24 mouse cellular contexts compared by ENCODE assay signal in genomic region chr10:61621681-61622080, GRCm38 (mm10). TPM values are rescaled to one million over a fixed set of nuclear protein-coding genes. Genes with fewer than 3 reads are reported as not detected.
DNase-seq lines count a peak whose midpoint lies in the region; ATAC-seq and TF ChIP-seq lines count a peak whose summit lies in the region.
"Had no signal": no experiment of that assay in that cellular context is flagged by ENCODE, and none has a peak within 500 bp of the region (broad histone marks: within the 10 kb centered on the region; RNA-seq: fewer than 3 reads in every experiment).

No protein-coding gene starts in this region.

- H3K27me3 ChIP-seq in forebrain, embryonic 14.5 days (replicated peaks; ENCODE audit: control insufficient read depth, insufficient read depth, low read length): peaks cover 15% of the 10 kb centered on the region
- peaks cover 46% of the 10 kb centered on the region for H3K27me3 ChIP-seq in forebrain, embryonic 13.5 days
- peaks cover 6% of the 10 kb centered on the region for H3K27me3 ChIP-seq in liver, adult 2 months (ENCODE audit: control insufficient read depth, insufficient read depth, low read length)
- H3K27me3 ChIP-seq in liver, embryonic 12.5 days (replicated peaks): peaks cover 32% of the 10 kb centered on the region
- H3K27me3 ChIP-seq in limb, embryonic 10.5 days (ENCODE audit: low read depth, poor library complexity, severe bottlenecking): peaks cover 39% of the 10 kb centered on the region

- WGBS in forebrain, embryonic 14.5 days: 21% methylated on average over 9 of the region's 9 CpGs
- WGBS in forebrain, embryonic 13.5 days: 29% methylated on average over 9 of the region's 9 CpGs
- 34% methylated on average over 9 of the region's 9 CpGs for WGBS in liver, adult 2 months
- WGBS in liver, embryonic 12.5 days (ENCODE audit: insufficient replicate concordance): 48% methylated on average over 9 of the region's 9 CpGs
- WGBS in limb, embryonic 10.5 days: 54% methylated on average over 9 of the region's 9 CpGs

- H3K9me3 ChIP-seq in forebrain, embryonic 14.5 days (replicated peaks; ENCODE audit: control insufficient read depth, low read length): no peaks in the 10 kb centered on the region; the same call in 1 of the 2 replicates
- no peaks in the 10 kb centered on the region for H3K9me3 ChIP-seq in forebrain, embryonic 13.5 days (replicated peaks)
- no peaks in the 10 kb centered on the region for H3K9me3 ChIP-seq in liver, embryonic 12.5 days (replicated peaks)
- no peaks in the 10 kb centered on the region for H3K9me3 ChIP-seq in limb, embryonic 10.5 days (replicated peaks)
- H3K9me3 ChIP-seq: heart, embryonic 10.5 days had no signal

- peak; percentile 20 for DNase-seq in forebrain, embryonic 14.5 days (ENCODE audit: low spot score)
- peak; percentile 78 for DNase-seq in liver, adult 2 months (ENCODE audit: extremely low read depth, low read depth, low spot score)
- DNase-seq in A20 (ENCODE audit: low read depth, low spot score): peak; percentile 72
- peak; percentile 10 to 15 for DNase-seq in layer of hippocampus, postnatal 36 days
- DNase-seq in heart, adult 18-20 months: no peak
- no peak for DNase-seq in limb, embryonic 10.5 days (ENCODE audit: low spot score)
- DNase-seq: adrenal gland, postnatal 25 days; cerebellum, adult 18-20 months; kidney, adult 8-10 months; kidney, postnatal 25 days; liver; lung, adult 18-20 months; lung, postnatal 36 days; right cerebral cortex, postnatal 4 days; thymus, postnatal 25 days had no signal

- H3K9ac ChIP-seq in forebrain, embryonic 14.5 days (ENCODE audit: low read length): no peak overlapping the region
- no peak overlapping the region for H3K9ac ChIP-seq in forebrain, embryonic 13.5 days
- no peak overlapping the region for H3K9ac ChIP-seq in liver, adult 2 months (ENCODE audit: low read depth, low read length)
- no peak overlapping the region for H3K9ac ChIP-seq in liver, embryonic 12.5 days
- H3K9ac ChIP-seq: hindbrain, embryonic 12.5 days had no signal

- H3K27ac ChIP-seq in forebrain, embryonic 14.5 days (ENCODE audit: low read depth, low read length): no peak overlapping the region
- no peak overlapping the region for H3K27ac ChIP-seq in forebrain, embryonic 13.5 days
- no peak overlapping the region for H3K27ac ChIP-seq in liver, adult 2 months (replicated peaks; ENCODE audit: insufficient read depth, low read depth, low read length)
- H3K27ac ChIP-seq in liver, embryonic 12.5 days: no peak overlapping the region
- no peak overlapping the region for H3K27ac ChIP-seq in limb, embryonic 10.5 days
- H3K27ac ChIP-seq: embryonic facial prominence, embryonic 10.5 days; heart, embryonic 10.5 days; hindbrain, embryonic 12.5 days had no signal

- no peak overlapping the region for H3K4me3 ChIP-seq in forebrain, embryonic 14.5 days (ENCODE audit: low read depth, low read length)
- H3K4me3 ChIP-seq in forebrain, embryonic 13.5 days: no peak overlapping the region
- no peak overlapping the region for H3K4me3 ChIP-seq in liver, adult 2 months (ENCODE audit: insufficient read depth, low read depth, low read length)
- no peak overlapping the region for H3K4me3 ChIP-seq in liver, embryonic 12.5 days
- H3K4me3 ChIP-seq in limb, embryonic 10.5 days: no peak overlapping the region
- H3K4me3 ChIP-seq: embryonic facial prominence, embryonic 10.5 days; heart, embryonic 10.5 days; hindbrain, embryonic 12.5 days; myocyte had no signal

- H3K4me2 ChIP-seq in forebrain, embryonic 14.5 days (ENCODE audit: low read length): no peak overlapping the region
- H3K4me2 ChIP-seq in forebrain, embryonic 13.5 days: no peak overlapping the region
- no peak overlapping the region for H3K4me2 ChIP-seq in liver, embryonic 12.5 days
- H3K4me2 ChIP-seq: hindbrain, embryonic 12.5 days had no signal

- H3K36me3 ChIP-seq in forebrain, embryonic 14.5 days (ENCODE audit: control insufficient read depth, insufficient read depth, low read length): no peaks in the 10 kb centered on the region
- no peaks in the 10 kb centered on the region for H3K36me3 ChIP-seq in forebrain, embryonic 13.5 days (ENCODE audit: poor library complexity, severe bottlenecking)
- no peaks in the 10 kb centered on the region for H3K36me3 ChIP-seq in liver, adult 2 months (ENCODE audit: control insufficient read depth, insufficient read depth, low read length)
- H3K36me3 ChIP-seq in liver, embryonic 12.5 days: no peaks in the 10 kb centered on the region
- no peaks in the 10 kb centered on the region for H3K36me3 ChIP-seq in limb, embryonic 10.5 days
- H3K36me3 ChIP-seq: embryonic facial prominence, embryonic 10.5 days; heart, embryonic 10.5 days; hindbrain, embryonic 12.5 days had no signal

- peaks cover 7% of the 10 kb centered on the region; the same call in 1 of the 2 replicates for H3K4me1 ChIP-seq in forebrain, embryonic 14.5 days (ENCODE audit: control insufficient read depth, insufficient read depth, low read length)
- peaks cover 12% of the 10 kb centered on the region for H3K4me1 ChIP-seq in forebrain, embryonic 13.5 days
- peaks cover 2% of the 10 kb centered on the region; the same call in 1 of the 2 replicates for H3K4me1 ChIP-seq in liver, adult 2 months (ENCODE audit: control insufficient read depth, insufficient read depth, low read length)
- peaks cover 14% of the 10 kb centered on the region for H3K4me1 ChIP-seq in liver, embryonic 12.5 days
- H3K4me1 ChIP-seq in limb, embryonic 10.5 days: peaks cover 27% of the 10 kb centered on the region

- no peak for TF ChIP-seq POLR2A in liver, adult 2 months (IDR thresholded peaks at IDR 0.05; ENCODE audit: extremely low read depth, insufficient read depth, low read length)

- no peak for TF ChIP-seq CTCF in liver, adult 2 months (IDR thresholded peaks at IDR 0.05; ENCODE audit: low read depth, low read length)

- no peak for ATAC-seq in forebrain, embryonic 14.5 days
- ATAC-seq in forebrain, embryonic 13.5 days: no peak
- no peak for ATAC-seq in liver, embryonic 12.5 days
- ATAC-seq: forebrain, embryonic 16.5 days had no signal

- H3K79me2 ChIP-seq in liver, adult 2 months (ENCODE audit: control insufficient read depth, insufficient read depth, low read length): no peaks in the 10 kb centered on the region

RNA-seq across cellular contexts. Expression of gene Npffr1, which starts 26.4 kb away (rescaled TPM):
- polyA plus RNA-seq in forebrain, embryonic 14.5 days (2014; fragmentation: Nextera tagmentation; extraction: Ambion mirVana): 0.56 and 0.94 TPM in 2 replicates
- polyA plus RNA-seq in forebrain, embryonic 13.5 days (2015; fragmentation: Nextera tagmentation; extraction: Ambion mirVana): 0.24 and 0.36 TPM in 2 replicates
- not detected in 2 replicates for total RNA-seq in liver, adult 2 months (2014; rRNA removed)
- not detected in 2 replicates for polyA plus RNA-seq in liver, adult 2 months (2012; rRNA removed)
- not detected in 2 replicates for polyA plus RNA-seq in liver, embryonic 12.5 days (2016; fragmentation: Nextera tagmentation; extraction: Ambion mirVana)
- 1 to 10 TPM; 4.3 to 4.4 TPM for total RNA-seq in layer of hippocampus, postnatal 36 days (2021)
- under 1 TPM in 1 of 2 experiments, not detected in 1; 0.08 TPM for total RNA-seq in heart, adult 18-20 months (2021)
- polyA plus RNA-seq in limb, embryonic 10.5 days (2016; fragmentation: Nextera tagmentation; extraction: Ambion mirVana): 0.04 TPM in 1 of 2 replicates, not detected in the other
- total RNA-seq: megakaryocyte-erythroid progenitor cell, adult 5-6 weeks; MEL had no signal

RNA-seq across cellular contexts. Expression of gene Ppa1, which starts 26.7 kb away (rescaled TPM):
- 264 and 265 TPM in 2 replicates for polyA plus RNA-seq in forebrain, embryonic 14.5 days (2014; fragmentation: Nextera tagmentation; extraction: Ambion mirVana)
- 285 and 287 TPM in 2 replicates for polyA plus RNA-seq in forebrain, embryonic 13.5 days (2015; fragmentation: Nextera tagmentation; extraction: Ambion mirVana)
- total RNA-seq in liver, adult 2 months (2014; rRNA removed): 279 and 331 TPM in 2 replicates
- polyA plus RNA-seq in liver, adult 2 months (2012; rRNA removed): 92.3 and 126 TPM in 2 replicates
- 137 and 147 TPM in 2 replicates for polyA plus RNA-seq in liver, embryonic 12.5 days (2016; fragmentation: Nextera tagmentation; extraction: Ambion mirVana)
- total RNA-seq in layer of hippocampus, postnatal 36 days (2021): 10 to 100 TPM; 95.8 to 96.2 TPM
- 10 to 100 TPM; 81.8 to 82.3 TPM for total RNA-seq in heart, adult 18-20 months (2021)
- polyA plus RNA-seq in limb, embryonic 10.5 days (2016; fragmentation: Nextera tagmentation; extraction: Ambion mirVana): 356 and 405 TPM in 2 replicates

RNA-seq across cellular contexts. Expression of gene Sar1a, which starts 58.4 kb away (rescaled TPM):
- polyA plus RNA-seq in forebrain, embryonic 14.5 days (2014; fragmentation: Nextera tagmentation; extraction: Ambion mirVana): 245 and 253 TPM in 2 replicates
- polyA plus RNA-seq in forebrain, embryonic 13.5 days (2015; fragmentation: Nextera tagmentation; extraction: Ambion mirVana): 205 and 216 TPM in 2 replicates
- 73.0 and 76.2 TPM in 2 replicates for total RNA-seq in liver, adult 2 months (2014; rRNA removed)
- 44.9 and 53.2 TPM in 2 replicates for polyA plus RNA-seq in liver, adult 2 months (2012; rRNA removed)
- polyA plus RNA-seq in liver, embryonic 12.5 days (2016; fragmentation: Nextera tagmentation; extraction: Ambion mirVana): 110 and 112 TPM in 2 replicates
- total RNA-seq in layer of hippocampus, postnatal 36 days (2021): 100 to 1,000 TPM; 120 to 122 TPM
- total RNA-seq in heart, adult 18-20 months (2021): 100 to 1,000 TPM; 180 to 192 TPM
- polyA plus RNA-seq in limb, embryonic 10.5 days (2016; fragmentation: Nextera tagmentation; extraction: Ambion mirVana): 220 and 231 TPM in 2 replicates

Comparison
In these comparisons a context has a peak if more than half of its experiments do, and no peak if none do; other contexts are left out.
1. DNase-seq: peak in forebrain, embryonic 14.5 days (single experiment), liver, adult 2 months (single experiment), A20 (single experiment) and layer of hippocampus, postnatal 36 days (2 of 2); none in heart, adult 18-20 months (0 of 2) and limb, embryonic 10.5 days (single experiment).